Mouse (Mus musculus) stomach, embryonic 16.5 days (tissue): ENCODE measurements around the gene Fmo1. TPM values are rescaled to one million over a fixed set of nuclear protein-coding genes. Genes with fewer than 3 reads are reported as not detected.

ENCODE experiments used
- ATAC-seq: fragments of 200-750 bp; cut with Nextera tagmentation; 2 replicates; pipeline ENCODE4 v1.8.0; 2017; ENCODE audit warnings: moderate number of reproducible peaks, moderate TSS enrichment; ENCODE audit not compliant: insufficient read depth, low FRiP score
- H3K27ac ChIP-seq: fragments of 300-500 bp; sonication (generic); 2 replicates; pipeline ENCODE4 v1.5.1; 2014; ENCODE audit warnings: low read length
- H3K27me3 ChIP-seq: fragments of 300-500 bp; sonication (generic); 2 replicates; pipeline ENCODE4 v1.6.1; 2014; ENCODE audit warnings: low read length, control low read depth, mixed read lengths; ENCODE audit not compliant: control insufficient read depth, insufficient read depth
- H3K36me3 ChIP-seq: fragments of 300-500 bp; sonication (generic); 2 replicates; pipeline ENCODE4 v1.6.1; 2014; ENCODE audit warnings: low read length; ENCODE audit not compliant: control insufficient read depth, insufficient read depth
- H3K4me1 ChIP-seq: fragments of 300-500 bp; sonication (generic); 2 replicates; pipeline ENCODE4 v1.6.1; 2014; ENCODE audit warnings: low read length, control low read depth, mixed read lengths; ENCODE audit not compliant: control insufficient read depth, insufficient read depth
- H3K4me2 ChIP-seq: fragments of 300-500 bp; sonication (generic); 2 replicates; pipeline ENCODE4 v1.6.1; 2014; ENCODE audit warnings: low read depth, low read length, mixed read lengths
- H3K4me3 ChIP-seq: fragments of 300-500 bp; sonication (generic); replicated peaks from 2 replicates; pipeline ENCODE4 v1.5.1; 2014; ENCODE audit warnings: mild to moderate bottlenecking, low read length
- H3K9ac ChIP-seq: fragments of 300-500 bp; sonication (generic); 2 replicates; pipeline ENCODE4 v1.6.1; 2014; ENCODE audit warnings: low read length
- H3K9me3 ChIP-seq: fragments of 300-500 bp; sonication (generic); replicated peaks from 2 replicates; pipeline ENCODE4 v1.6.1; 2016; ENCODE audit warnings: low read length, control low read depth; ENCODE audit not compliant: control insufficient read depth
- WGBS: fragments of 180-500 bp; shearing (Covaris S2); extraction: QIAGEN DNeasy Blood & Tissue Kit; methylation state at CpG from one replicate; pipeline ENCODE4 v1.1.7; 2014; 5-methylcytosine and 5-hydroxymethylcytosine counted together
- polyA plus RNA-seq: library from polyadenylated mRNA; unstranded; fragments of >200 nt; fragmentation: Nextera tagmentation; extraction: Ambion mirVana; gene quantifications from 2 replicates; pipeline ENCODE4 v1.2.1, GENCODE M21; 2015

Fmo1 gene
- polyA plus RNA-seq, 1 experiment from 2014 or later: 29.0 TPM

DNA sequence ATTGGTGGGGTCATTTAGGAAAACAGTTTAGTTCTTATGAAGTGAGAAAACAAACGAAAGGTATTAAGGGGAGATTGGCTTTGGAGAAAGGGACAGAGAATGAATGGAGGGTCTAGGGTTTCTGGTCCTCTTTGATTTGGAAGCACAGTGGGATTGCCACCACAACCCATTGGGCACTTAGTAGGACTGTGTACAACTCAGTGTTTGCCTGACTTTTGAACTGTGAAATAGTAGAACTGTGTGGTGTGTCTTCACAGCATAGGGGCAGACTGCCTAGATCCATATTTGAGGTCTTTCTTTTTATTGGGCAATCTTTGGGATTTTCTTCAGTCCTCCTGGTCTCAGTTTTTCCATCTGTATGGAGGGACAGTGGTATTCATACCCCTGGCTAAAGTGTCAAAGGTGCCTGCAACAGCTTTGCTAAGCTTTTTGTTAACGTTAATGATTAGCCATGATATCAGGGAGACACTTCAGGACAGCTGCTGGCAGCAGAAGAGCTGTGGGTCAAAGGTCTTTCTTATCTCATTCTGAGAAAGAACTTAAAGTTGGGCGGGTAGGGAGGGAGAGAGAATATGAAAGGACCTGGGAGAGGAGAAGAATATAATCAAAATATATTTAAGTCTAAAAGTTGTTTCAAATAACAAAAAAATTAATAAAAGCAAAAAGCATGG, 12.5 kb downstream of the Fmo1 start:
- Histone ChIP-seq H3K4me1 (no peaks in the 10 kb centered on the region), H3K36me3 (no peaks in the 10 kb centered on the region), H3K27me3 (no peaks in the 10 kb centered on the region), H3K27ac (no peak overlapping the region), H3K4me2 (no peak overlapping the region), H3K4me3 (no peak overlapping the region), H3K9me3 (no peaks in the 10 kb centered on the region), H3K9ac (no peak overlapping the region)
- WGBS: 31% methylated on average over 3 of the region's 3 CpGs
- ATAC-seq: 0 out of 2 replicates have a peak, but pooled peaks have one; percentile 13

GRCm38 (mm10) chr1:162847554-162847953, 18.9 kb downstream of the Fmo1 start:
- WGBS: 94% methylated on average over 6 of the region's 6 CpGs
- H3K9me3 ChIP-seq: no peaks in the 10 kb centered on the region
- H3K27me3 ChIP-seq: no peaks in the 10 kb centered on the region

GRCm38 (mm10) chr1:162840211-162840610, 26.2 kb downstream of the Fmo1 start:
- Histone ChIP-seq H3K27ac (no peak overlapping the region), H3K4me3 (no peak overlapping the region), H3K4me1 (no peaks in the 10 kb centered on the region), H3K27me3 (no peaks in the 10 kb centered on the region), H3K36me3 (no peaks in the 10 kb centered on the region), H3K9me3 (no peaks in the 10 kb centered on the region; the same call in 1 of the 2 replicates), H3K4me2 (no peak overlapping the region), H3K9ac (no peak overlapping the region)
- ATAC-seq: no peak
- WGBS: 89% methylated on average over 9 of the region's 9 CpGs

More at GRCm38 (mm10) chr1:162847554-162847953, 18.9 kb downstream of the Fmo1 start:
- no peak for ATAC-seq
- Histone ChIP-seq H3K4me2 (no peak overlapping the region), H3K27ac (no peak overlapping the region), H3K9ac (no peak overlapping the region), H3K4me1 (no peaks in the 10 kb centered on the region), H3K36me3 (no peaks in the 10 kb centered on the region), H3K4me3 (no peak overlapping the region)

GRCm38 (mm10) chr1:162838976-162839375, 27.4 kb downstream of the Fmo1 start:
- no peak overlapping the region for H3K4me3 ChIP-seq

GRCm38 (mm10) chr1:162834342-162834741, 32.1 kb downstream of the Fmo1 start:
- H3K4me3 ChIP-seq: no peak overlapping the region
- no peaks in the 10 kb centered on the region for H3K36me3 ChIP-seq
- no peaks in the 10 kb centered on the region for H3K27me3 ChIP-seq
- H3K9me3 ChIP-seq: no peaks in the 10 kb centered on the region
- H3K4me1 ChIP-seq: no peaks in the 10 kb centered on the region
- no peak overlapping the region for H3K4me2 ChIP-seq
- no peak overlapping the region for H3K9ac ChIP-seq
- no peak for ATAC-seq
- 81% methylated on average over 5 of the region's 5 CpGs for WGBS
- H3K27ac ChIP-seq: no peak overlapping the region

More at GRCm38 (mm10) chr1:162838976-162839375, 27.4 kb downstream of the Fmo1 start:
- no peak overlapping the region for H3K9ac ChIP-seq
- H3K27ac ChIP-seq: no peak overlapping the region
- H3K4me1 ChIP-seq: no peaks in the 10 kb centered on the region
- no peak overlapping the region for H3K4me2 ChIP-seq
- no peak for ATAC-seq
- 90% methylated on average over 6 of the region's 6 CpGs for WGBS
- no peaks in the 10 kb centered on the region for H3K36me3 ChIP-seq
- no peaks in the 10 kb centered on the region for H3K27me3 ChIP-seq
- no peaks in the 10 kb centered on the region; the same call in 1 of the 2 replicates for H3K9me3 ChIP-seq

DNA sequence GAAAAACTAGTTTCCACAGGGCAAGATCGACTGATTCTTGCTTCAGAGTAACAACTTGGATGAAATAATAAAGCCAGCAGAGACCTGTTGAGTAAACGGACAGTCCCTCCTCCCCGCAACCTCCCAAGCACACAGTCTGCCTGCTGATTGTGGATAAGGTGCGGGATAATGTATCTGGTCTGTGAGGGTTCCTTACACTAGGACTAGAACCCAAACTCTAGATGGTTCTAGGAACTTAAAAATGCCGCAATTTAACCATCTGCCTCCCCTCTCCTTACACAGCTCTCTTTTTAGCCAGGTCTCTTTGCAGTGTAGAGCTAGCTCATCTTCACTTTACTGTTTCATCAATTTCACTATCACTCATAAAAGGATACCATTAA, 33.8 kb downstream of the Fmo1 start:
- H3K4me3 ChIP-seq: no peak overlapping the region
- ATAC-seq: no peak
- no peaks in the 10 kb centered on the region for H3K36me3 ChIP-seq
- no peak overlapping the region for H3K9ac ChIP-seq
- H3K4me1 ChIP-seq: no peaks in the 10 kb centered on the region
- H3K27ac ChIP-seq: no peak overlapping the region
- WGBS: 50% methylated on average over 5 of the region's 5 CpGs
- no peaks in the 10 kb centered on the region for H3K9me3 ChIP-seq
- no peaks in the 10 kb centered on the region for H3K27me3 ChIP-seq
- H3K4me2 ChIP-seq: no peak overlapping the region

- Histone ChIP-seq H3K27me3 (no peaks in the 10 kb centered on the region), H3K27ac (no peak overlapping the region), H3K36me3 (no peaks in the 10 kb centered on the region), H3K4me1 (no peaks in the 10 kb centered on the region), H3K9ac (no peak overlapping the region), H3K9me3 (no peaks in the 10 kb centered on the region), H3K4me3 (no peak overlapping the region), H3K4me2 (no peak overlapping the region)
- 10% methylated on average over 5 of the region's 5 CpGs for whole genome bisulfite sequencing
- ATAC-seq: no peak; the same call in 1 of the 2 replicates
Measured at GRCm38 (mm10) chr1:162831838-162832573, 34.4 kb downstream of the Fmo1 start.

DNA sequence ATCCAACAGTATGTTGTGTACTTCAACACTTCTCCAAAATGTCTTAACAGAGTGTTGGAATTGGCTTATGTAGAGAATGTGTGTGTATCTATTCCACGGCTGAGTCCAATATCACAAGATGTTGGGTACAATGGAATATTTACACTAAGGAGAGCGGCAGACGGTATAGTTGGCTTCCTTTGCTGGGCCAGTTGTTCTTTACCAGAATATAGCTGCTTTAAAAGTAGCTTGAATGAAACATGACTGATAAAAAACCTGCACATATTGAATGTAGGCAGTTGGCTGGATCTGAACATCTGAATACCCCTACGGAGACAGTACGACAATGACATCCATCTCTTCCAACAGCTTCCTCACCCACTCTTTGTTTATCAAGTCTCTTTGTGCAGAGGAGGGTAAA, 47.1 kb downstream of the Fmo1 start:
- ATAC-seq: no peak
- 86% methylated on average over 5 of the region's 5 CpGs for WGBS
- H3K4me3 ChIP-seq: no peak overlapping the region
- H3K9me3 ChIP-seq: no peaks in the 10 kb centered on the region
- no peaks in the 10 kb centered on the region for H3K36me3 ChIP-seq
- H3K27me3 ChIP-seq: no peaks in the 10 kb centered on the region
- H3K9ac ChIP-seq: no peak overlapping the region
- no peaks in the 10 kb centered on the region for H3K4me1 ChIP-seq
- no peak overlapping the region for H3K27ac ChIP-seq
- H3K4me2 ChIP-seq: no peak overlapping the region

GRCm38 (mm10) chr1:162815381-162816127, 50.9 kb downstream of the Fmo1 start:
- 71% methylated on average over 10 of the region's 10 CpGs for WGBS
- H3K27me3 ChIP-seq: no peaks in the 10 kb centered on the region
- no peak overlapping the region for H3K9ac ChIP-seq
- no peak; the same call in 1 of the 2 replicates for ATAC-seq
- H3K4me3 ChIP-seq: no peak overlapping the region
- no peaks in the 10 kb centered on the region for H3K9me3 ChIP-seq
- H3K4me2 ChIP-seq: no peak overlapping the region
- no peaks in the 10 kb centered on the region for H3K36me3 ChIP-seq
- no peak overlapping the region for H3K27ac ChIP-seq
- H3K4me1 ChIP-seq: no peaks in the 10 kb centered on the region
